Mouse (Mus musculus): ENCODE measurements around the gene Capsl.

- TF ChIP-seq POLR2A (IDR thresholded peaks at IDR 0.05; ENCODE audit: insufficient read length, low read depth) (no peak), TCF3 (IDR thresholded peaks at IDR 0.05; ENCODE audit: insufficient read length, low read depth) (no peak), E2F4 (IDR thresholded peaks at IDR 0.05; ENCODE audit: insufficient read depth) (no peak), REST (IDR thresholded peaks at IDR 0.05; ENCODE audit: insufficient read depth, insufficient read length) (no peak)
Observed at GRCm38 (mm10) chr15:9421163-9421562, 14.7 kb upstream of the Capsl start.

Measured in myocyte (in vitro differentiated cells).